Mouse (Mus musculus) kidney, adult 18-20 months (tissue): ENCODE measurements at regions not wholly inside any gene's neighbourhood (a gene's known extent, or its start where the extent isn't known, plus 50 kb on each side); places are given as distances from the start of the nearest gene placed in this dataset.

Source experiments
- DNase-seq: peaks from one replicate; pipeline ENCODE4 v3.0.0; 2021

DNA sequence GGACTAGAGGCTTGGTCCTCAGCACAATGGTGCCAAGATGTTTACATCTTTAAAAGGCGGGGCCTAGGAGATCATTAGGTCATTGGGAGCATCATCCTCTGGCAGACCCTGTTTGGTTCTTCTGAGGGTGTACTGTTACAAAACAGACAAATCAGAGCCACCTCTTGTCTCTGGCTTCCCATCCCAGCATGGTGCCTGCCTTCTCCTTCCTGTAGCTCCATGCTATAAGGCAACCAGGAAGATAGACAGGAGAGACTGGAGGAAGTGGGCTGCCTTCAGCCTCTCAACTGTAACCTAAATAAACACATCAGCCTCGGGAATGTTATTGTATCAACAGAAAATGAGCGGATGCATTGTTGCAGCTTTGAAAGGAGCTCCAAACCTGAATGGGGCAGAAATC, 529.8 kb upstream of the Gm765 start:
- DNase-seq, result no peak

DNA sequence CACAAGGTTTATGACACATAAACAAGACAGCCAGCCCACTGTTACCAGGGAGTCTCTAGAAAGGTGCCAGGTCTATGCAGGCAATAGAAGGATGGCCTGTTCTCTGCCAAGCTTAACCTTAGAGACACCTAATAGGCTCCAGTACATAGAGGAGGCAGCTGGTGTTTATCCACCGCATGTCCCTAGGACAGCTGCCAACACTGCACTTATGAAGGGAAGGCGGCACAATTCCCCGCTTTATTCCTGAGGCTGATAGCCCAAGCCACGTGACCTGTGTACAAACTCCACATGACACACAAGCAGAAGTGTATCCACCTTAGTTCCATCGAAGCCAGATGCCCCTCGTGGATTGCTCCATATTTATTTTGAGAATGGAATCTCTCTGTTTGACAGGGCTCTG, 527.2 kb upstream of the Gm765 start:
- DNase-seq, result no peak

DNA sequence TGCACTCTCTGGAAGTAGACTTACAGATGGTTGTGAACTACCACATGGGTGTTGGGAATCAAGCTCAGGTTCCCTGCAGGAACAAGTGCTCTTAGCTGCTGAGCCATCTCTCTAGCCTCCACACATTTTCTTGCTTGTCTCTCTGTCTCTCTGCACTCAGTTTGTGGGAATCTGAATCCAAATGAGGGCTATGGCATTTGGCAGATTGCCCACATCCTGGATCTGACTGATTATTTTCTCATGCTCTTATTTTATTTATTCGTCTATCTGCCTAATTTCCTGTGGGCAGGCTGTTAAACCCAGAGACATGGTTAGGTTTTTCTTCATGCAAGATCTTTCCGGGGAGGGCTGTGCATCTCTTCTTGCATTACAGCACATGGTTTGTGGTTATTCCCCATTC, 521.8 kb upstream of the Gm765 start:
- DNase-seq, result no peak

DNA sequence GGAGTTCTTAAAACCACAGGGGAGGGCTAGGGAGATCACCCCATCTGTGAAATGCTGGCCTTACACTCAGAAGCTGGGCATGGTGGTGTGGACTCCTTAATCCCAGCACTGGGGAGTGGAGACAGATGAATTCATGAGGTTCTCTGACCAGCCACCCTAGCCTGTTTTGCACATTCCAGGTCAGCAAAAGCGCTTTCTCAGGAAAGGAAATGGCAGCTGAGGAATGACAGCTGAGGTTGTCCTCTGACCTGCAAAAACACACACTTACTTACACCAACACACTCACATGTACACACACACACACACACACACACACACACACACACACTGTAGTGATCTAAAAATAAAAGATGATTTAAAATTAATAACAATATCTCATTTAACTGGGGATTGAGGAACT, 513.4 kb upstream of the Gm765 start:
- DNase-seq, result no peak

DNA sequence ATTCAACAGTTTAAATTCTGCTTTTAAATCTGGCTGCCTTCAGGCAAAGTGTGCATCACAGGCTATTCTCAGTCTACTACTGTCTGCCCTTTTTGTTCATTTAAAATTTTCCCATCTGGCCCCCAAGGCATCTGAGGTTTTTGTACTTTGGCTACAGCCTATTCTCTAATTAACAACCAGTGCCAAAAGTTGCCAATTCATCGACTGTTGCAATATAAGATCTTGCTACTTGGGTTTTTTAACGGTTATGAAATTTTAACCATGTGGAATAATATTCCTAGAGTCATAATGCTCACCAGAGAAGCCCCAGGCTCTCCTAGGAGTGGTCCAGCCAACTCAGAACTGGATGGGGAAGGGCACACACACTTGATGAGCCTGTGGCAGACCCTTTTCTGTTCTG, 508.4 kb upstream of the Gm765 start:
- no peak for DNase-seq

DNA sequence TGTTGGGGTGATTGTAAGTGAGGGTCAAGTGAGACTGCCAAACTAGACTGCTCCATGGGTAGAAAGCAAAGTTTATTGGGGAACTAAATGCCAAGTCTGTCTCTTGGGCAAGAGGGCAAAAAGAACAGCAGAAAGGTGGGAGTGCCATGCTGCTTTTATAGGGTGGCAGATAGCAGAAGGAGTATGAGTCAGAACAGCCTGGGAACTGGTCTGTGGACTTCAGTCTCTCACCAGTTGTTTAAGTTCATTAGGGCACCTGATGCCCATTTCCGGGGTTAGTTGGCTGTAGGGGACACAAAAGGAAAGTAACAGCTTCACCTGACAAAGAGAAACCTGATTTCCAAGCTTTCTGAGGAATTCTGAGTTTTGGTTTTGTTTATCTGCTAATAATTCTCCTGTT, 506.3 kb upstream of the Gm765 start:
- DNase-seq, result no peak

DNA sequence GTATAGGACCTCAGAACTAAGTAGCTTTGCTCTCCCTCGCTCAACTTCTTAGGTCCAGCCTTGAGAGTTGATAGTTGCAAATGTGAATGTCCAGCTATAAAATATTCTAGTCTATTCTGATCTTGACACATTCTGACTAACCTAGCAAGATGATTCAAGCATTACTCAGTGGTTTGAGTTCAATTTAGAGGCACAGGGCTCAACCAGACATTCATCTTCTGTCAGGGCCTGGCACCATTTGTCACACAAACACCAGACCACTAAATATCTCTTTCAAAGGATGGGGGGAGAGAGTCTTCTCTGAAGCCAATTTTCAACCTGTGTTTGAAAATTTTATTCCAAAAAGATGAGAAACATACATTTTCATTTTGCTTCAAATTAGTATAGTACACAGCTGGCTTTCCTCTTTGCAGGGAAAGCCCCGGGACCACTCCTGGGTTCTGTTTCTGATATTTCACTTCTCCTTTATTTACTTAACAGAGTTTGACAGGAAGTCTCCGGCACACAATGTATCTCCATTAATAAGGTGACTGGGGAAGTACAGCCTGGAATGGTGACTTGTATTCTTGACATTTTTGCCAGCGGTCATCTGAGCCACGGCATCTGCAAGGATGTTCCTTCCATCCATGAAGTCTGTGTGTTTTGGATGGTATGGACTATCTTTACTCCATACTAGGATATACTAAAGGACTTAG, 503.6 kb upstream of the Gm765 start:
- no peak for DNase-seq

DNA sequence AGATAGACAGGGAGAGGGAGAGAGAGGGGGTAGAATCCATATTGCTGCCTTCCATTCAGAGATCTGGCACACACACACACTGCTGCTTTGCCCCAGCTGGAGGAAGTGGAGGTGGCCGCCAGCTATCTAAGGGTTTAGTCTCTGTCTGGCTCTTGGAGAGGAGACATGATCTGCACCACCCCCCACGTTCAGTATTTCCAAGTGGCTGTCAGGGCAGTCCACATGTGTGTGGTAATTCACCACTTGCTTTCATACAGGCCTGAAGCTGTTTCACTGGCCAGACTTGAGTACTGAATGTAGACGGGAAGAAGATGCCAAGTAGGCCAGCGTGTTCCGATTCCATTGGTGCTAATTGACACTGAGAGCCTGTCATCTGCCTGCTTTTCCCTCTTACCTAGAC, 501.0 kb upstream of the Gm765 start:
- DNase-seq, result no peak

DNA sequence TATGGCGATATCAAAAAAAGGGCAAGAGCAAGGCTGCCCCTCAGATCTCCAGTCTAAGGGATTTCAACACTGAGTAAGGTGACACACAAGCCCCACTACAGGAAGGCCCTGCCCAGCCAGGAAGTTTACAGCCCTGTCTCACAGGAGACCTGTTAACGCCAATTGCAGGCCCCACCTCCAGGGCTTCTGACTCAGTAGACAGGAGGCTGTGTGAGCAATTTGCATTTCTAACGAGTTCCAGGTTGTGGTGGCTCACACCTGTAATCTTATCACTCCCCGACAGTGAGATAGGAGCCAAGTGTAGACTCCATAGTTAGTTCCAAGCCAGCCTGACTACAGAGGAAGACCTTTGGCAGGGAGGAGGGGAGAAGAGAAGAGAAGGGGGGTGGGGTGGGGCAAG, 500.4 kb upstream of the Gm765 start:
- no peak for DNase-seq

DNA sequence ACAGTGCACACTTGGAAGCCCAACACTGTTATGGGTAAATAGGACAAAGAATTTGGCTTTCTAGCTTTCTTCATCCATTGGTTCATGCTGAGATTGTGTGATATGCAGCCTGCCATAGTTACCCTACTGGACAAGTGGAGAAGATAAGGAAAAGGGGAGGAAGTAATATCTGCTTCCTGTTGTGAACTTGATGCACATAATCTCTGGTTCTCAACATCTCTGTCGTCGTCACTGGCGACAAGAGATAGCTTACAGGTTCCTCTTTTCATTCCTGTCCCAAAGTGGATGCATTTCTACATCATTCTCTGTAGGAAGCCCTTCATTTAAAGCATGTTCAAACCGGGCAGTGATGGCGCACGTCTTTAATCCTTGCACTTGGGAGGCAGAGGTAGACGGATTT, 491.4 kb upstream of the Gm765 start:
- DNase-seq, result no peak

DNA sequence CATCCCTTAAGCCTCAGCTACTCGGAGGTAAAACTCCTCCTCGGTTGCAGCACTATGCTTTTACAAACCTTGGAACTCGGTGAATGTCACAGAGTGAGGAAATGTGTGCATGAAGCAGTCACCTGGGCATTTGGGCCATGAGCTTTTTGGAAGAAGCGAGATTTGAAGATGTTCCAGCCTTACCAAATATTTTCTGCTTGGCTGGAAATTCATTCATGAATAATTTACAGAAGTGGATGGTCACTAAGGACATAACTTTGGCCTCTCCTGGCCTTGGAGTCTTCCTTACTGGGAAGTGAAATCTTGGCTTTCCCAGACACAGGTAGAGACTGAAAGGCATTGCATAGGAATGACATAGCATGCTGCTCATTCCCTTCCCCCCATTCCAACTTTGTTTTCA, 487.6 kb upstream of the Gm765 start:
- DNase-seq, result peak; percentile 4

DNA sequence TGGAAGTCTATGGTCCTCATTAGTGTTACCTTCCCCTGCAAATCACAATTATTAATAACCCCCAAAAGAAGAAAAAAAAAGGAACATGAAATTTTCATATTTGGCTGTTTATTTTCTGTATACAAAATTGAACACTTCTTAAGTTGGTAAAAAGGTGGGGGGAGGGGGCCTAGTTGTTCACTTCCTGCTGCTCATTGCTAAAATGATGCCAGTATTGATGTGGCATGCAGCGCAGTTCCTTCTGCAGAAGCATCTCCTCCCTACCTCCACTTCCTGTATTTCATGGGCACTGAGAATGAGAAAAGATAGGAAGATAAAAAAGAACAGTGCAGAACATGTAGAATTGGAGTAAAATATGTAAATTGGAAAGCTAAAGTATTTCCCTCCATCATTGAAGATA, 465.5 kb upstream of the Gm765 start:
- no peak for DNase-seq

DNA sequence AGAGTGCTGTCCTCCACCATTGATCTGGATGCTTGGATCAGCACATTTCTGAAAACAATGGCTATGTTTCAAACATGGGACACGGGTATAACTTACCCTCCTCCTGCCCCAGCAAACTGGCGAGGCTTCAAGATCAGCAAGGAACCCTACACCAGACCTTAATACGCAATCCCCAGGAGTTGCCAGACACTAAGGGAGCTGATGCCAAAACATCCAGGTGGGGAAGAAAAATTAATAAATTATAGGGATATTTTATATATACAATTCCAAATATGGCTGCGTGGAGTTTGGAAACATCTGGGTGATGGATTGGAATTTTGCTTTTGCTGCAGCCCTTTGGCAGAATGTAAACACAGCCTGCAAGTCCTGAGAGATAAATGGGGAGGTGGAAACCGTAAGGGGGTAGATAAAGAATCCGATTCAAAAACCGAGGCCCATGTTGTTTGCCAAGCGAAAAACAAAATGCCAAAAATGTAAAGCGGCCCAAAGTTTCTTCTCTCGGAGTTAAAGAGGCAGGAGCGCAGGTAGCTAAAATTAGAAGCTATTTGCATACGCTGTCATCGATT, 460.9 kb upstream of the Gm765 start:
- no peak for DNase-seq

DNA sequence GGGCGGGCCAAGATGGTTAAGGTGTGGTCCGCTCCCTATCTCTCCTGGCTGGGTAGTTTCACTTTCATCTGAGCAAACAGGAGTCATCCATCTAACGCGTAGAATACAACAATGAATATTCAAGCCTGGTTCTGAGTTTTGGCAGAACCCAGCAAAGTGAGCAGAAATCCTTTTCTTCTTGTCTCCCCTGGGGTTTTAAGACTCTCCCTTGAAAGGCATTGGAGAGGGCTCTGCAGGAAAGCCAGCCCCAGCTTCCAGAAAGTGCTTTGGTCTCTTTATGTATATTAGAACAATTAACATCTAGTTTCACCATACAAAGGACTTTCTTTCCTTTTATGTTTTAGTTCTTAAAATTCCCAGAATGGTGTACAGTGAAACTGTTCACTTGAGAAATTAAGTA, 458.5 kb upstream of the Gm765 start:
- no peak for DNase-seq

DNA sequence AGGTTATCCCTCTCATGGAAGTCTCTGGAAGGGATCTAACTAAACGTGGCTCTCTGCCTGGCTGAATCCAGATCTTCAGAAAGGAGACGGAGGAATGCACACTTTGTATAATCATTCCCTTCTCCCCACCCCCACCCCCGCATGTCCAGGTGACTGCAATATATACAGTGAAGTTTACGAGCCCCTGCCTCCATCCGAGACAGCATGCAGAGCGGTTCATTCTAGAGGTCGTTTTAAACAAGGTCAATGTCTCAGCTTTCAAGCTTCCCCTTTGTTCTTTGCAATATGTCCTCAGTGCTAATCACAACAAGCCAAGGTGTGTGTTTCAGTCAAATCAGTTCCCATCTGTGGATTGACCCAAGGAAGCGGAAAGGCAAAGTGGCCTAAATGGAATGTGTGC, 457.5 kb upstream of the Gm765 start:
- no peak for DNase-seq

DNA sequence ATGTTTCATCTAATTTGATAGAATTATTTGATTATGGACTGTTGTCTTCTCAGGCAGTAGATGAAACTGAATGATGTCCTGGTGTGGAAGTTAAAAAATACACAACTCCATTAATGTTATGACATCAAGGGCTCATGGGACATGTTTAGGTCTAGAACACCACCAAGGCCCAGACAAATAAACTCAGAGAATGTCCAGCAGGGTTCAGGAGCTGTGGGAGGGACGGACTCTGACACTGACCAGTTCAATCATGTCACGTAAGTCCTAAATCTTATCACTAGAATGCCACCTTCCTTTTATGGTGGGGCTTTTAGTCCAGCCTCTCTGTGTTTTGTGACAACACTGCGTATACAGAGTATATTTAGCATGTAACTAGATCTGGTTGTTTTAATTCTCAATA, 455.2 kb upstream of the Gm765 start:
- no peak for DNase-seq

DNA sequence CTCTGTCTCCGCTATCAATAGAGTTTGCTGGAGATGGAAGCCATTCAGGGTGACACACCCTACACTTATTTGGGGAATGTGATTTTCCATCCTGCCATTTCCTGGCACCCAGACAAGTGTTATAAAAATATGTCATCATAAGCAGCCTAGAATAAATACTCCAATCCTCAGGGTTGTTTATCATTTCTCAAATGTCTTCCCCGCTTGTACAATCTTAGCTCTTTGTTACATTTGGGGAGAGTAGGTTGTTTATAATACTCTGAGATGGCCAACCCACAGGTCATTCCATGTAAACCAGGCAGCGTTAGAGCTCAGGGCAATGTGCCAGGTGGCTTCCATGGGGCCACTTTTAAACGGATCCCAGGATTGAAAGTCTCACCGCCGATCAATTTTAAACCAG, 454.8 kb upstream of the Gm765 start:
- DNase-seq, result no peak

DNA sequence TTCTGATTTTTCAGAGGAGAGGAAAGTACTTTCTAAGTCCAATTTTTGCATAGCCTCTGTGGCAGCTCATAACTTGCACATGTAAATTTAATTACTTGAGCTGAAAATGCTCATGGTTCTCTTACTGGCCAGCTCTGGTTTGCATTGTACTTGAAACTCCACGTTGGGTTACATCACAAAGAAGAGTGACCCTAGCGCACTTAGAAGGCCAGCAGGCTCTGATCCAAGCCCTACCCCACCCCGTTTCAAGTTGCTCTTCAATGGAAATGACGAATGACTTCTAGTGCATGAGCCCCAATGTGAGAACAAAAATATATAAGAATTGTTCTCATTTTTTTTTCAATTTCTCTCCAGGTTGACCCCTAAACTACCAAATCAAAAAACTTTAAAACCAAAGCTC, 454.1 kb upstream of the Gm765 start:
- no peak for DNase-seq

DNA sequence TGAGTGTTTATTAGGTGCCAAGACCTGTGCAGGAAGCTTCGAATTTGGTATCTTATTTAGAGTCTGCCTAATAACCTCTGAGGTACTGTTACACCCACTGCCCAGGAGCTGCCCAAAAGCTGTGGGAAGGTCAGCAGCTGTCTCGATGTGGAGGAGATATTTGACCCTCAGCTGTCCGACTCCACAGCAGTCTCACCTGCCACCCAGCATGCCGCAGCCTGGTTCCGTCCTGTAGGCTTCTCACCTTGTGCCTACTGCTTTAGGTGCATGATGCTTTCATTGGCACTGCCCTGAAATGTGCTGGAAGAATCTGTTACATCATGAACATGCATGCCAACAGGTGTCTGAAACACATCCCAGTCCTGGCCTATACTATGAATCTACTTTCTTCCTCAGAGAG, 444.9 kb upstream of the Gm765 start:
- no peak for DNase-seq

DNA sequence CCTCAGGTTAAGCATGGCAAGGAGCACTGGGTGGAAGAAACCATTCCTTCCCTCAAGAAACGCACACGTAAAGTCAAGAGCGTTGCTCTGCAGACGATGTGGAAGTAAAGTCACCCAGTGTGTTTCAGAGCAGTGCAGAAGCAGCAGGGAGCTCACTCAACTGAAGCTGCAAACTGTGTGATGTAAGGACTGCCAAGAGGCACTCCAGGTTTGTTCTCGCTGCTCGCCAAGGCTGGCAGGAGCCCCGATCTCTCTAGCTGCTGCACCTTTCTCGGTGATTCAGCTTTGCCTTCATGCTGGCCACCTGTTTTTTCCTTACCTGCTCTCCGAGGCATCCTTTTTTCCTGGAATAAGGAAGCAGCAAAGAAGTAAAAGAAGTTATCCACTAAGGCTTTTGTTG, 439.5 kb upstream of the Gm765 start:
- no peak for DNase-seq

DNA sequence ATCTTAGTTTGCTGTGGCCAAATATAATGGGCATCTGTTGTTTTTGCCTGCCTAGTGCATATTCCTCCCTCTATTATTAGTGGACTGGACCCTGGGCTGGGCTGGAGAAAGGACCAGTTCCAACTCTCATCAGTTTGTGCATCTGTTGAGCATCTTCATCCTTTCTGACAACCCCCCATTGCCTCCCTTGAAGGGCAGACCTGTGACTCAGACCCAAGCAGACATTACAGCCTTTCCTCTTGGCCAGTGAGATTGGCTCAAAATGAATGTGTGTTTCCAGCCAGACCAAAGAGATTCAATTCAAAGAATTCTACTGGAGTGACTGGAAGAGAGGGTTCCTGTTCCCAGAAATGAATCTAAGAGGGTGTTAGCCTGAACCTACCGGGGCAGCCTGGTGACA, 433.2 kb upstream of the Gm765 start:
- DNase-seq, result no peak

DNA sequence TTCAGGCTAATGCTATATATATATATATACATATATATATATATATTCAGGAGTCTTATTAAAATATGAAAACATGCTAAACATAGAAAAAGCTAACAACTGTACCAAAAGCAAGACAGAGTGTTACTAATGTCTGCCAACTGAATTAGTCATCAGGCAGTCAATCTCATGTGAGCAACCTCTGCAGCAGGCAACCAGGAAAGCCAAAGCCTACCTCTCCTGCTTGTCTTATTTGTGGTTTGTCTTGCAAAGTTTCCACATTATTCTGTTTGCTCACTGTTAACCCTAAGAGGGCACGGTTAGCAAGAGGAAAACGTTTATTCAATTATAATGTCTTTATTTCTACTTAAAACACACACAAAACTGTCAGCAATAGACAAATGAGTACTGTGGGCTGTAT, 427.4 kb upstream of the Gm765 start:
- DNase-seq, result no peak

DNA sequence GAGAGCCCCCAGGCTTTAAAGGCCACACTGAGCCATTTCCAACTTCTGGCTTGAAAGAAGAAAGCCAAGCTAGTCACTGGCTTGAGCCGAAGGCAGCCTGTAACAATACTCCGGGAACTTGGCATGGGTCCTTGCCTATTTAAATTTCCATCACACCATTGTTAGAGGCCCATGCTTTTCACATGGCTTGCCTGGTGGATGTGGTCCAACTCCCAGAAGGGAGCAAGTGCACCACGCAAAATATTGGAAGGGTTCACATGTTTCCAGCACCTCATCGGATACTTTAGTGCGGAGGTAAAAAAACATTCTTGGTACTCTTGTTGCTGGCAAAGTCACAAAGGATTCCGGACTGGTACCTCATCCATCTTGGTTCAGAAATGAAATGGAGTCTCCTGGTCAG, 426.8 kb upstream of the Gm765 start:
- no peak for DNase-seq

DNA sequence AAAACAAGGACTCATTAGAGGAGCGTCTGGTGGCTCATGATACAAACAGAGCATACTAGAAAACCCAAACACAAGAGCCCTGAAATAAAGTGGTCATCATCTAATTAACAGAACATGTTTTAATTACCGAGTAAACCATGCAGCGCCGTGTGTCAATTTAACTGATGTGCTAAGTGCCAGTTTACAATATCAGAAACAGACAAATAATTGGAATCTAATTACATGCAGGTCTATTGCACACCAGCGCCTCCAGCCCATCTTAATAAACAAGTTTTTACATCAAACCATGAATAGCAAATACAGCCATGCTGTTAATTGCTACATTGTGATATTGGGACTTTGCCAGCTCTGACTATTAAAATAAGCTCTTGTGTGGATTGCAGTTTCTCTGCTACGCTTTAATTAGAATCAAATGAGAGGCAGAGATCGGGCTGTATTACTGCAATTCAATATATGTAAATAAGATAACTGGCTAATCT, 425.3 kb upstream of the Gm765 start:
- no peak for DNase-seq

DNA sequence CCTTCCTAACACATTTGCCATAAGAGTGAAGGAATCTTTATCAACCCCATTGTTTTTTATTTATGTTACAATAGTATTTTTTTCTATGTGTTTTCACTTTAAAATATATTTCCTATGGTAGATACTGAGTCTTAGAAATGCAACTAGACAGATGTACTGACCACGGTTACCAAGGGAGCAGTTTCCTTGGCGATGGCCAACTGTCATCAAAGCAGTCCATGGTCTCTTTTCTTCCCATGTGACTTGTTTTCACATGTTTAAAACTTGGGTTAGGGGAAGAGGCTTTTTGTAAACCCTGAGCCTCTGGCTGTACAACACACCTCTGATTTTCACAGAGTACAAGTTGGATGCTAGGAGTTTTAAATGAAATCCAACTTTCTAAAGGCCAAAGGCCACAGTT, 411.9 kb upstream of the Gm765 start:
- no peak for DNase-seq
